Mouse (Mus musculus) B cell, adult 67 days (primary cell): Measurements from ENCODE around the gene Prss40. TPM values are rescaled to one million over a fixed set of nuclear protein-coding genes. Genes with fewer than 3 reads are reported as not detected.

Experiments used
- total RNA-seq, 2 experiments: library from RNA; stranded (reverse); gene quantifications; 4 replicates each; pipeline ENCODE4 v1.2.4; 2023

Gene Prss40
- total RNA-seq, result not detected

DNA sequence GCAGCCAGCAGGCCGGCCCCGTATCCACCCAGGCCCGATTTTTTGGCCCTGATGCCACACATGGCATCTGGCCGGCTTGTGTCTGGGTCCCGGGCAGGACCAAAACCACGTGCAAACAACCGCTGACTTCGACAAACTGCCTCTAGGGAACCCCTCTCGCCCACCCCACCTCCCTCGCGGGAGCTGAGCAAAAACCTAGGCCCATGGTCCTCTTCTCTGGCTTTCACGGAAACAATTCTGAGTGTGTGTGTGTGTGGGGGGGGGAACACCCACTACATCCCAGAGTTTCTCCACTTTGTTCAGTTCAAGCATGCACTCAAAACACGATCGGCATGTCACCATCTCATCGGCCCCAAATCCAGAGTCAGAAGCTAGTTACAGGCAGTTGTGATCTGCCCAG, at the start of gene Prss40:
Prss40 (minus strand) TSS at position 101 of the 400 bp plus-strand sequence.

DNA sequence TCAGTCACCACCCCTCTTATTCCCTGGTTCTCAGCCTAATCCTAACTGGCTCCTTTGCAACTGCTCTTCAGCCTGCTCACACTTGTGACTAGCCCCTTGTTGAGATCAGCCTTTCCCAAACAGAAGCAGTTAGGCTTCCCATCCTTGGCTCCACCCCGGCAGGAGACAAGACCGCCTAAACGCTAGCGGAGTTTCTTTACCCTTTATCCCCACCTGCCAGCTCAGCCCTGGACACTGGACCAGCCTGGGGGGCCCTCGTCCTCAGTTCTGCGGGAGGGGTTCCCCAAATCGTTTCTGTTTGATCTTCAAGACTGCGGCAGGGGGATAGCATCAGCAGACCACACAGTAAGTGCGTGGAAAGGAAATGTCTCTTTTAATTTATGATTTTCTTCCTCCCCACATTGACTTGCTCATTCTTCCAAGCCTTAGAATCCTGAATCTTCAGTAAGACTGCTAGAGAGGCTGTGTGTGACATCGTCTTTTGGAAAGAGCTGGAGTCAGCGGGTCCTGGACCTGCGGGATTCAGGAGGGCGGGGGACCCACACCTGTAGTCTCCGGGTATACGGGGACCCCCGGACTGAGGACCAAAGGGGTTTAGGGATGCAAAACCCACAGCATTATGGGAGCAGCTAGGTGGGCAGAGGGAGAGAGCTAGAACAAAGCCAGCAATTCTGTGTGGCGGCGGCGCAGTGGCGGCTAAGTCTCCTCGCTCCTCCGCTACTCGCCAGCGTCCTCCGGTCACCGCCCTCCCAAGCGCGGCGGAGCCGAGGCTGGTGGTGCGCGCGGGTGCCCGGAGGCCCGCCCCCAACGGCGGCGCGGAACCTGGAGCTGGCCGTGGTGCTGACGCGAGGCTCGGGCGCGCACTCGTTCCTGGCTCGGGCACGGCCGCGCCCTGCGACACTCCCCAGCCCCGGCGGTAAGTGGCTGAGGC, 18.4 kb upstream of the Prss40 start, which contains the start of gene Amer3:
Amer3 (plus strand) TSS at position 807 of the 931 bp plus-strand sequence.

DNA sequence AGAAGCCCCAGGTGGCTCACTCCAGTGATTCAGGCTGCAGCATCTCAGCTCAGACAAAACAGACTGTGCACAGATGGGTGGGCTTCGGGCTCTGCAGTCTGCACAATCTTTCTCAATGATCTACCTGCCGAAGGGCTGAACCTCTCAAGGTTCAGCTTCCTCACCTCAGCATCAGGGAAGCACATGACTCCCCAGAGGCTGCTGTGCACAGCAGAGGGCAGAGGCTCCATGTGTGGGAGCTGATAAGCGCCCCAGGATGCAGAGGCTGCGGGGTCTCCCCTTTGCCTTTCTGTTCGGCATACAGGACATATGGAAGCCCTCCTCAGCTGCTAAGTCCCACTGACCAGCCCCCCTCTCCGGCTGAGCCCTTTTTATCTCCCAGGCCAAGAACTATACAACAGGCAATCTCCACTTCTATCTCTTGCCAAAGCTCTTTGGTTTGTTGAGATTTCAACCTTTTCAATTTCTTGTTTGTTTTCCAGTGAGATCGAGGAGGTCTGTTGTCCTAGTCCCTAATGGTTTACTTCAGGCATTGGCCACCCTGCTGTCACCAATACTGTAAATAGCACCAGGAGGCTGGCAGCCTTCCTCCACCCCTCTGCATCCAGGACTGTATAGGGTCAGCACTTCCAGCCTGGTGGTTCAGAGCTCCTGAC, 25.6 kb downstream of the Prss40 start, which contains the start of gene Cfc1:
Cfc1 (plus strand) TSS at position 606 of the 656 bp plus-strand sequence.

Other genes starting within 250 kb of the Prss40 start
- gene Ccdc115, start 121.3 kb downstream of the Prss40 start, total RNA-seq, result 10 to 100 TPM; 19.8 to 19.9 TPM
- gene Imp4, start 121.1 kb downstream of the Prss40 start, total RNA-seq, result 10 to 100 TPM; 78.3 to 79.2 TPM
- 100 to 1,000 TPM; 111 to 114 TPM for gene Ptpn18, start 101.2 kb downstream of the Prss40 start, total RNA-seq
- not detected for gene Prss39, start 62.5 kb downstream of the Prss40 start, total RNA-seq
- not detected for gene Cfc1, start 25.3 kb downstream of the Prss40 start, total RNA-seq
- not detected for gene Amer3, start 18.7 kb upstream of the Prss40 start, total RNA-seq